Comparison of ENCODE assay signal across 24 mouse cellular contexts in the genomic region with DNA sequence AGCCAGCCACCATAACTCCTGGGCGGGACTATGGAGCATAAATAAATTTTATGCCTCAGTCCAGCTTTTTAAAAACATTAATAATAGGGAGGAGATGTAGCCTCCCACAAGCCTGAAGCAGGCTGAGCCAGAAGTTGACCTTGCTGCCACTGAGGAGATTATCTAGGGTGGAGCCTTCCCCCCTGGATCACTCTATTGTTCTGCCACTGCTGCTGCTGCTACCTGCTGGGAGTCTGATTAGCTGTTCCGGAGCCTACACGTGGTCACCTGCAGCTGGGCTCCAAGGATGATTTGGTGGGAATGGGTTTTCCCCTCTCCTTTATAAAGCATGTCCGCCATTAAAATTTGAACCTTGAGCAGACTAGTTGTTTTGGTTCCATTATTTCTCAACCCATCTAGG. TPM values are rescaled to one million over a fixed set of nuclear protein-coding genes. Genes with fewer than 3 reads are reported as not detected.
DNase-seq lines count a peak whose midpoint lies in the region; TF ChIP-seq lines count a peak whose summit lies in the region.
"Not testable (repeated sequence)": the region's sequence is repeated elsewhere in the genome, so short reads cannot be mapped to it uniquely, and the experiment has no call there.
"Had no signal": no experiment of that assay in that cellular context is flagged by ENCODE, and none has a peak within 500 bp of the region (broad histone marks: within the 10 kb centered on the region; RNA-seq: fewer than 3 reads in every experiment).

No protein-coding gene starts in this region.

- peak; percentile 97 for TF ChIP-seq EP300 in ES-Bruce4 (IDR thresholded peaks at IDR 0.05; ENCODE audit: insufficient read depth, low read depth, low read length)

- H3K9me3 ChIP-seq in E14TG2a.4 (ENCODE audit: low read length) (peaks cover 19% of the 10 kb centered on the region), ES-Bruce4 (replicated peaks; ENCODE audit: control insufficient read depth, insufficient read depth, low read length, poor library complexity, severe bottlenecking) (peaks cover 19% of the 10 kb centered on the region)
- H3K9me3 ChIP-seq in ES-E14 (ENCODE audit: control insufficient read depth, insufficient read depth, low read depth, low read length), result not testable (repeated sequence)

- not testable (repeated sequence) for H3K9ac ChIP-seq in ES-Bruce4 (ENCODE audit: low read depth, poor library complexity, severe bottlenecking)
- peak overlapping the region; percentile 57; the same call in 1 of the 2 replicates for H3K9ac ChIP-seq in ES-E14 (ENCODE audit: insufficient read depth, low read depth, low read length, poor library complexity, severe bottlenecking)

- peaks cover 37% of the 10 kb centered on the region for H3K36me3 ChIP-seq in E14TG2a.4 (ENCODE audit: insufficient read depth, low read length)
- H3K36me3 ChIP-seq in ES-Bruce4 (ENCODE audit: control insufficient read depth, insufficient read depth, low read length, poor library complexity, severe bottlenecking); ES-E14 (ENCODE audit: control insufficient read depth, insufficient read depth, low read length, poor library complexity, severe bottlenecking): not testable (repeated sequence)

- DNase-seq in ES-CJ7 (ENCODE audit: low read depth, low spot score) (peak; percentile 97), ES-E14 (ENCODE audit: low read depth, low spot score) (peak; percentile 68), R1 (ENCODE audit: low read depth, low spot score) (peak; percentile 98), WW6 (ENCODE audit: low read depth, low spot score) (peak; percentile 34), ZHBTc4 (ENCODE audit: low read depth, low spot score) (peak; percentile 96)

- not testable (repeated sequence) for H3K27me3 ChIP-seq in E14TG2a.4 (ENCODE audit: insufficient read depth, low read length); ES-Bruce4 (ENCODE audit: control insufficient read depth, insufficient read depth, low read length, poor library complexity, severe bottlenecking)

- H3K27ac ChIP-seq in ES-Bruce4 (ENCODE audit: insufficient read depth, low read length) (peak overlapping the region; percentile 99), ES-E14 (ENCODE audit: insufficient read depth, low read depth, low read length, poor library complexity, severe bottlenecking) (peak overlapping the region; percentile 99)

- not testable (repeated sequence) for TF ChIP-seq CTCF in E14TG2a.4 (conservative IDR thresholded peaks at IDR 0.05; ENCODE audit: low read length); ES-Bruce4 (IDR thresholded peaks at IDR 0.05; ENCODE audit: low read depth, low read length)

- H3K4me3 ChIP-seq in E14TG2a.4 (replicated peaks; ENCODE audit: low read length), result peak overlapping the region; percentile 55
- not testable (repeated sequence) for H3K4me3 ChIP-seq in ES-Bruce4 (ENCODE audit: low read depth, low read length)
- H3K4me3 ChIP-seq in ES-E14 (ENCODE audit: insufficient read depth in 1 of 2, low read depth in 1 of 2, low read length in 2 of 2, poor library complexity in 1 of 2, severe bottlenecking in 1 of 2), result peak overlapping the region; percentile 14 to 38; a peak in 3 of 4 replicates

- TF ChIP-seq POLR2A in ES-Bruce4 (IDR thresholded peaks at IDR 0.05; ENCODE audit: insufficient read depth, low read length), result not testable (repeated sequence)

- in situ Hi-C loops in ES-E14 (cut with MboI; ENCODE audit: low sequenced_read_pairs in 2 of 2, unreplicated experiment in 2 of 2), result not testable (repeated sequence)

- H3K4me1 ChIP-seq in E14TG2a.4 (replicated peaks; ENCODE audit: low read depth, low read length) (peaks cover 31% of the 10 kb centered on the region), ES-E14 (ENCODE audit: control insufficient read depth in 2 of 2, insufficient read depth in 2 of 2, low read length in 2 of 2, poor library complexity in 1 of 2) (peaks cover 0 to 15% of the 10 kb centered on the region in 2 experiments; a peak in 1 of 4 replicates)
- H3K4me1 ChIP-seq in ES-Bruce4 (ENCODE audit: control insufficient read depth, insufficient read depth, low read length), result not testable (repeated sequence)

TF ChIP-seq in ES-E14, 5 proteins besides CTCF, POLR2A, EP300 and RAD21:
- 0 out of 2 replicates have a peak, but pooled peaks have one; percentile 45 for TF ChIP-seq CHD2 (IDR thresholded peaks at IDR 0.05; ENCODE audit: low read depth, low read length)

RNA-seq across cellular contexts. Expression of a gene that starts 14.7 kb away (rescaled TPM):
- polyA plus RNA-seq in ES-Bruce4 (2011; ENCODE audit: insufficient read depth, insufficient read length, low read depth, missing spikeins), result not detected in 2 replicates
- 0.69 and 0.71 TPM in 2 replicates for total RNA-seq in ES-E14 (2012; rRNA removed)
- total RNA-seq: adrenal gland, postnatal 10 days; adrenal gland, postnatal 14 days; adrenal gland, postnatal 25 days; CH12.LX; MEL had no signal
- polyA plus RNA-seq: activated CD4-positive, CD25-positive, alpha-beta regulatory T cell, adult 4 months; C2C12; CD4-positive, CD25-positive, alpha-beta regulatory T cell, adult 4 months; G1E had no signal

RNA-seq across cellular contexts. Expression of a gene that starts 15.9 kb away (rescaled TPM):
- not detected in 2 replicates for polyA plus RNA-seq in ES-Bruce4 (2011; ENCODE audit: insufficient read depth, insufficient read length, low read depth, missing spikeins)
- total RNA-seq in ES-E14 (2012; rRNA removed), result 0.53 TPM in 1 of 2 replicates, not detected in the other
- total RNA-seq: adrenal gland, adult 18-20 months; adrenal gland, adult 2 months; adrenal gland, adult 8-10 months; adrenal gland, postnatal 10 days; adrenal gland, postnatal 14 days; adrenal gland, postnatal 25 days; adrenal gland, postnatal 36 days; adrenal gland, postnatal 4 days; CH12.LX; MEL had no signal
- polyA plus RNA-seq: activated CD4-positive, CD25-positive, alpha-beta regulatory T cell, adult 4 months; adrenal gland, adult 2 months; brain, embryonic 14.5 days; C2C12; CD4-positive, CD25-positive, alpha-beta regulatory T cell, adult 4 months; cerebellum, adult 2 months; G1E; Patski had no signal

RNA-seq across cellular contexts. Expression of a gene that starts 33.5 kb away (rescaled TPM):
- not detected in 2 replicates for polyA plus RNA-seq in ES-Bruce4 (2011; ENCODE audit: insufficient read depth, insufficient read length, low read depth, missing spikeins)
- 0.11 and 0.62 TPM in 2 replicates for total RNA-seq in ES-E14 (2012; rRNA removed)
- total RNA-seq: MEL had no signal
- polyA plus RNA-seq: brain, embryonic 14.5 days; C2C12; G1E; Patski had no signal

RNA-seq across cellular contexts. Expression of a gene that starts 36.4 kb away (rescaled TPM):
- polyA plus RNA-seq in ES-Bruce4 (2011; ENCODE audit: insufficient read depth, insufficient read length, low read depth, missing spikeins), result not detected in 2 replicates
- 0.36 and 0.42 TPM in 2 replicates for total RNA-seq in ES-E14 (2012; rRNA removed)
- total RNA-seq: MEL had no signal
- polyA plus RNA-seq: activated CD4-positive, CD25-positive, alpha-beta regulatory T cell, adult 4 months; C2C12; CD4-positive, CD25-positive, alpha-beta regulatory T cell, adult 4 months; G1E had no signal

Comparison
In these comparisons a context has a peak if more than half of its experiments do, and no peak if none do; other contexts are left out.
1. DNase-seq: peak in every context shown above with its lines; median percentile 98 in R1; 97 in ES-CJ7; 96 in ZHBTc4; 68 in ES-E14; 34 in WW6.